Mouse (Mus musculus) forebrain, embryonic 16.5 days (tissue): ENCODE data around the gene Fgfr2. TPM values are rescaled to one million over a fixed set of nuclear protein-coding genes. Genes with fewer than 3 reads are reported as not detected.

Experiments
- ATAC-seq: fragments of 200-750 bp; cut with Nextera tagmentation; 2 replicates; pipeline ENCODE4 v1.8.0; 2017; ENCODE audit warnings: mild to moderate bottlenecking, moderate library complexity
- H3K27ac ChIP-seq: fragments of 300-500 bp; sonication (generic); 2 replicates; pipeline ENCODE4 v1.5.1; 2014; ENCODE audit warnings: low read length, control low read depth
- H3K27me3 ChIP-seq: fragments of 300-500 bp; sonication (generic); replicated peaks from 2 replicates; pipeline ENCODE4 v1.6.1; 2014; ENCODE audit warnings: low read length; ENCODE audit not compliant: control insufficient read depth, insufficient read depth
- H3K36me3 ChIP-seq: fragments of 300-500 bp; sonication (generic); 2 replicates; pipeline ENCODE4 v1.6.1; 2014; ENCODE audit not compliant: control insufficient read depth, insufficient read depth
- H3K4me1 ChIP-seq: fragments of 300-500 bp; sonication (generic); replicated peaks from 2 replicates; pipeline ENCODE4 v1.6.1; 2014; ENCODE audit warnings: low read length; ENCODE audit not compliant: control insufficient read depth, insufficient read depth
- H3K4me2 ChIP-seq: fragments of 300-500 bp; sonication (generic); 2 replicates; pipeline ENCODE4 v1.6.1; 2014; ENCODE audit warnings: mild to moderate bottlenecking, low read length, control low read depth
- H3K4me3 ChIP-seq: fragments of 300-500 bp; sonication (generic); replicated peaks from 2 replicates; pipeline ENCODE4 v1.5.1; 2014; ENCODE audit warnings: mild to moderate bottlenecking, low read length, control low read depth
- H3K9ac ChIP-seq: fragments of 300-500 bp; sonication (generic); replicated peaks from 2 replicates; pipeline ENCODE4 v1.6.1; 2014; ENCODE audit warnings: low read depth, low read length, control low read depth
- H3K9me3 ChIP-seq: fragments of 300-500 bp; sonication (generic); 2 replicates; pipeline ENCODE4 v1.6.1; 2016; ENCODE audit warnings: low read length; ENCODE audit not compliant: control insufficient read depth
- WGBS: fragments of 180-500 bp; shearing (Covaris S2); extraction: QIAGEN DNeasy Blood & Tissue Kit; methylation state at CpG from one replicate; pipeline ENCODE4 v1.1.7; 2014; 5-methylcytosine and 5-hydroxymethylcytosine counted together
- polyA plus RNA-seq: library from polyadenylated mRNA; unstranded; fragments of >200 nt; fragmentation: Nextera tagmentation; extraction: Ambion mirVana; gene quantifications from 2 replicates; pipeline ENCODE4 v1.2.1, GENCODE M21; 2015

Gene Fgfr2
- polyA plus RNA-seq, 1 experiment from 2014 or later = 39.2 TPM

GRCm38 (mm10) chr7:132806926-132807857 lies 316.0 kb downstream of the Fgfr2 start:
- no peaks in the 10 kb centered on the region for H3K27me3 ChIP-seq
- peaks cover 72% of the 10 kb centered on the region for H3K4me1 ChIP-seq
- no peak overlapping the region for H3K4me2 ChIP-seq
- H3K9me3 ChIP-seq = no peaks in the 10 kb centered on the region
- H3K36me3 ChIP-seq = no peaks in the 10 kb centered on the region
- 49% methylated on average over 13 of the region's 13 CpGs for WGBS
- H3K27ac ChIP-seq = peak overlapping the region; percentile 46
- H3K4me3 ChIP-seq = no peak overlapping the region
- ATAC-seq = no peak
- peak overlapping the region; percentile 35; the same call in 1 of the 2 replicates for H3K9ac ChIP-seq

- Histone ChIP-seq H3K27ac (peak overlapping the region; percentile 60), H3K9ac (no peak overlapping the region), H3K9me3 (no peaks in the 10 kb centered on the region), H3K36me3 (no peaks in the 10 kb centered on the region), H3K4me1 (peaks cover 62% of the 10 kb centered on the region), H3K4me2 (no peak overlapping the region), H3K4me3 (no peak overlapping the region), H3K27me3 (no peaks in the 10 kb centered on the region)
- ATAC-seq = no peak
- 36% methylated on average over 5 of the region's 5 CpGs for WGBS
These were observed 316.9 kb downstream of the Fgfr2 start for GRCm38 (mm10) chr7:132806286-132806685.

GRCm38 (mm10) chr7:132804951-132805350 lies 318.2 kb downstream of the Fgfr2 start:
- no peak for ATAC-seq
- WGBS = 94% methylated on average over 5 of the region's 5 CpGs
- Histone ChIP-seq H3K36me3 (no peaks in the 10 kb centered on the region), H3K4me3 (no peak overlapping the region), H3K27me3 (no peaks in the 10 kb centered on the region), H3K4me1 (peaks cover 51% of the 10 kb centered on the region), H3K9me3 (no peaks in the 10 kb centered on the region), H3K27ac (no peak overlapping the region), H3K9ac (no peak overlapping the region), H3K4me2 (no peak overlapping the region)

GRCm38 (mm10) chr7:132804461-132804860 lies 318.7 kb downstream of the Fgfr2 start:
- Histone ChIP-seq H3K9me3 (no peaks in the 10 kb centered on the region), H3K27me3 (no peaks in the 10 kb centered on the region), H3K4me3 (no peak overlapping the region), H3K4me1 (peaks cover 48% of the 10 kb centered on the region), H3K4me2 (no peak overlapping the region), H3K9ac (no peak overlapping the region), H3K36me3 (no peaks in the 10 kb centered on the region), H3K27ac (no peak overlapping the region)
- WGBS = 81% methylated on average over 7 of the region's 7 CpGs
- no peak for ATAC-seq

- Histone ChIP-seq H3K4me2 (no peak overlapping the region), H3K27ac (no peak overlapping the region), H3K4me1 (peaks cover 46% of the 10 kb centered on the region), H3K27me3 (no peaks in the 10 kb centered on the region), H3K4me3 (no peak overlapping the region), H3K9ac (no peak overlapping the region), H3K9me3 (no peaks in the 10 kb centered on the region), H3K36me3 (no peaks in the 10 kb centered on the region)
- 81% methylated on average over 3 of the region's 3 CpGs for WGBS
- ATAC-seq = no peak
These were observed 319.2 kb downstream of the Fgfr2 start for GRCm38 (mm10) chr7:132803962-132804361.

- H3K27me3 ChIP-seq = no peaks in the 10 kb centered on the region
- no peak overlapping the region for H3K4me3 ChIP-seq
- 91% methylated on average over 2 of the region's 2 CpGs for WGBS
- ATAC-seq = no peak
- H3K4me1 ChIP-seq = peaks cover 39% of the 10 kb centered on the region
- no peak overlapping the region for H3K9ac ChIP-seq
- no peaks in the 10 kb centered on the region for H3K36me3 ChIP-seq
- H3K27ac ChIP-seq = no peak overlapping the region
- H3K9me3 ChIP-seq = no peaks in the 10 kb centered on the region
- H3K4me2 ChIP-seq = no peak overlapping the region
These were observed 319.8 kb downstream of the Fgfr2 start for GRCm38 (mm10) chr7:132803336-132803735.

- Histone ChIP-seq H3K27ac (no peak overlapping the region), H3K4me1 (peaks cover 33% of the 10 kb centered on the region), H3K9ac (no peak overlapping the region), H3K27me3 (no peaks in the 10 kb centered on the region), H3K4me3 (no peak overlapping the region), H3K9me3 (no peaks in the 10 kb centered on the region), H3K4me2 (no peak overlapping the region), H3K36me3 (no peaks in the 10 kb centered on the region)
- WGBS = 91% methylated on average over 11 of the region's 11 CpGs
- no peak for ATAC-seq
These were observed 320.5 kb downstream of the Fgfr2 start for GRCm38 (mm10) chr7:132802691-132803090.

GRCm38 (mm10) chr7:132802066-132802465 lies 321.1 kb downstream of the Fgfr2 start:
- Histone ChIP-seq H3K4me1 (peaks cover 27% of the 10 kb centered on the region), H3K9me3 (no peaks in the 10 kb centered on the region), H3K4me3 (no peak overlapping the region), H3K27ac (no peak overlapping the region), H3K4me2 (no peak overlapping the region), H3K27me3 (no peaks in the 10 kb centered on the region), H3K9ac (no peak overlapping the region), H3K36me3 (no peaks in the 10 kb centered on the region)
- ATAC-seq = no peak
- 75% methylated on average over 2 of the region's 2 CpGs for WGBS

- no peak for ATAC-seq
- Histone ChIP-seq H3K4me2 (no peak overlapping the region), H3K27ac (no peak overlapping the region), H3K36me3 (no peaks in the 10 kb centered on the region), H3K4me3 (no peak overlapping the region), H3K4me1 (peaks cover 21% of the 10 kb centered on the region), H3K27me3 (no peaks in the 10 kb centered on the region), H3K9me3 (no peaks in the 10 kb centered on the region), H3K9ac (no peak overlapping the region)
- WGBS = 93% methylated on average over 5 of the region's 5 CpGs
These were observed 321.6 kb downstream of the Fgfr2 start for GRCm38 (mm10) chr7:132801509-132801908.
